Mouse (Mus musculus): ENCODE results near the gene Ssbp1. TPM values are rescaled to one million over a fixed set of nuclear protein-coding genes. Genes with fewer than 3 reads are reported as not detected.

The Ssbp1 gene
- total RNA-seq (2021) = 10 to 100 TPM; 25.1 to 25.2 TPM
- long read RNA-seq, experiment 1, full-length matches to known transcripts = 116 of 582 reads
- long read RNA-seq, experiment 1, partial matches to known transcripts = 459 of 582 reads
- long read RNA-seq, experiment 1, other reads (novel, unspliced or antisense) = 7 of 582 reads
- long read RNA-seq, experiment 2, full-length matches to known transcripts = 86 of 367 reads
- long read RNA-seq, experiment 2, partial matches to known transcripts = 273 of 367 reads
- long read RNA-seq, experiment 2, other reads (novel, unspliced or antisense) = 8 of 367 reads

DNA sequence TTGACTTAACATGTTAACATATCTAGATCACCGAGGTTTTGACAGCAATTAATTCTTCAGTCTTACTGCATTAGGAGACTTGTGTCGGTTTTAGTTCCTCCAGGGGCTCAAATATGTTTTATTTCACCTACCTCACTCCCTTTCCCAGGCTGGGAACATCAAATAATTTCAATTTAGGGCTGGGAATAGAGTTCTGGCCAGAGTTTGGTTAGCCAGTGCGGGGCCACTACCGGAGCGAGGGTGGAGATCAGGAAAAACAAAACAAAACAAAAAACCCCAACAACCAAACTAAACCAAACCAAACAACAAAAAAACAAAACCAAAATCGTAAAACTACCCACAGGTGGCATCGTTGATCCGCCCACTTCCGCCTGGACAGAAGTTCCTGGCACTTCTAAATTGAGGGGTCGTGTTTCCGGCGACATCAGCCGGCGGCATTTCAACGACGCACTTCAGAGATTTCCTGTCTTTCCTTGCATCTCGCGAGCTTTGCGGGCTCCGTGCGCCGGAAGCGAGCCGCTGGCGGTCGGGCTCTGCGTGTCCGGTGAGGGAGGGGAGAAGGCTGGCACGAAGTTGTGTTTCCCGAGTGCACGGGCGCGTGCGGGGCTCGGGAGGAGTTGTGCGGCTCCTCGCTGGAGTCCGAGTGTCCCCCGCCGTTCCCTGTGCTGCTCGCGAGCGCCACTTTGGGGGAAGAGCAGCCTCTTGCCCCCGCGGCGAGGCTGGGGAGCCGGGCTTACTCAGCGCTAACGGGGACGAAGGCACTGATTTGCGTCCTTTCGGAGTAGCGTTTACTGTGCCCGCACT, at the start of gene Ssbp1:
TSS of gene Ssbp1 (plus strand) at position 437 of the 804 bp plus-strand sequence.
- peak; percentile 89 for DNase-seq

DNA sequence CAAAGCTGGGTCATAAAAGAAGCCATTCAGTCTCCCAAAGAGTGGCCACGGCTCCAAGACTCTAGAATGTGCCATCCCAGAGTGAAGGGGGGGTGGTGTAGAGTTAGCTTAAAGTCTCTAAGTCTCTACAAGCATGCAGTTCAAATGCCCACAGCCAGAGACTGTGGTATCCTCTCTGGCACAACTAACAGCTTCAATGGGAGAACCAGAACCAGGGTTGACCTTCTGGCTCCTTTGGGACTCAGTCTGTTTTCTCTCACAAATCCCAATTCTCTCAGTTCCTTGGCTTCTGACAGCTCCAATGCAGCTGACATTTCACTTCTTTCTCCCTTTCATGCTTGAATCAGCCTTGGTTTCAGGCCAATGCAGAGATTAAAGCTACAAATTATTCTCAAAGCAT, 48.1 kb upstream of the Ssbp1 start:
- DNase-seq = no peak

DNA sequence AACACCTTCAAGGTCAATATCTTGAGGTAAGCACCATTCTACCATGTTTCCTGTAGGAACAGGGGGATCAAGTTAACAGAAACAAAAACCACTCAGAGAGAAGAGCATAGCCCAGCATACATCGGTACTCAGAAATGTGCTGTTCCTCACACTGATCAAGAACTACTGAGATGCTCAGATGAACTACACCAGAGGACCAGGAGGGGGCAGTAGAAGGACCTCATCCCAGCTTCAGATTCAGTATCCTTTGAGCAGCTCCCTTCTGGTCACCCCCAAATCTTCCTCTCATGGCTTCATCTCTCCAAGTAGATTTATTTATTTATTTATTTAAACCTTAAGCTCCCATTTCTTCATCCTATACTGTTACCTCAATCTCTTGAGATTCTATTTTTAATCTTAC, 47.4 kb upstream of the Ssbp1 start:
- DNase-seq = no peak

DNA sequence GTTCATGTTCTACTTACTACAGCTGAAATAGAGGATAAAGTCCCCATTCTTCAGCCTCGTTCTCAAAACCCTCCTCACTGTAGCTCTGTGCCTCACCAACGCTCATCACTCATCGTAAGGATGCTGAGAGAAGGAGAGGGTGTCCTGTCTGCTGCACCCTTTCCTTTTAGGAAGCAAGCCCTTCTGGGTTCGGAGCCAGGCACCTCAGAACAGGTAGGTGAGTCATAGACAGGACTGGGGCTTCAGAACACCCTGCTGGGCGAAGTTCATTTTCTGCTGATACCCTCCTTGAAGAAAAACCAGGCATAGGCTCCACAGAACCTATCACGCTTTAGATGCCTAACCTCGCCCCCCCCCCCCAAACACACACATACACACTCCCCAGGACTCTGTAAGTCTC, 43.7 kb upstream of the Ssbp1 start:
- DNase-seq = no peak

DNA sequence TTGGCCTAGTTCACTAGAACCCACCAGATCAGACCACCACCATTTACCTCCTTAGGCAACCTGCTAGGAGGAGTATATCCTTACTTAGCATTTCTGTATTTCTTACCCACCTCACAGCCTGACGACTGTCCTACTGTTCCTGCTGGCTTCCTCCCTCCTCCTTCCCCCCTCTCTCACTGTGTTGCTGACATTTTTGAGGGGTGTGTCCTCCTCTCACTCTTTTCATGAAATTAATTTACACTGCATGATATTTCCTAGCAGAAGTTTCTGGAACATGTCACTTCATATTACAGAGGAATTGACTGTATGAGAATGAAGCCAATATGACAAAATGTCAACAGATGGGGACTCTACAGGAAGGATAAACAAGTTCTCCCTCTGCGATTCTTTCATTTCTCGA, 42.5 kb upstream of the Ssbp1 start:
- no peak for DNase-seq

DNA sequence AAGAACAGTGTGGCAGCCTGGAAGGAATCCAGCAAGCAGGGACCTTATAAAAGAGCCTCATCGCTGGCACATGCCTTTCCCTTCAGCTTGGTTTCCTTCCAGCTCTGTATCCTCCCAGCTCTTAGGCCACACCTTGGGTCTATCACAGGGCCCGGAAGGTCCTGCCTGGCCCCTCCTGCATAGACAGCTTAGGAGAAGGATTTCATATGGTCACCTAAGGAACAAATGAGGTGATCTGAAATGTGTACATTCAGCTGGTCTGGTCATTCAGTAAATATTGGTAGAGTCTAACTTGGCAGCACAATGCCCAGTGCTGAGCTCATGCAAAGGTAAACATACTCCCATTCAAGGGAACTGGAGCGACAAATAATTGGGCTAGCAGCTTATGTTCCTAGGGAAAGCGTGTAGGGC, 41.6 kb upstream of the Ssbp1 start:
- no peak for DNase-seq

DNA sequence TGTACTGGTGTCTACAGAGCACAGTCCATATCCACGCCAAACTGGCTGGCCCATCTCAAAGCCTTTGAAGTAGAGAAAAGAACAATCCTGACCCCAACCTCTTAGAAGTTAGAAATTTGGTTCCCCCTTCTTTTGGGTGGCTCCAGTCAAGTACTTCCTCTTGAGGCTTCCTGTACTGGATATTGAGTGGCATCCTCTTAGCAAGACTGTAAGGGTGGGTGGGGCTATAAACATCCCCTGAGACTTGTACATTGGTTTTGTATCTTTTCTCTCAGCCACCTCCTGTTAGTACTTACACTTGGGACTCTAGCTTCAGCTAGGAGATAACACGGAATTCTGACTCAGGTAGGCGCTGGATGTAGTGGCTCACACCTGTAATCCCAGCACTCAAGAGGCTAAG, 40.9 kb upstream of the Ssbp1 start:
- DNase-seq = no peak

DNA sequence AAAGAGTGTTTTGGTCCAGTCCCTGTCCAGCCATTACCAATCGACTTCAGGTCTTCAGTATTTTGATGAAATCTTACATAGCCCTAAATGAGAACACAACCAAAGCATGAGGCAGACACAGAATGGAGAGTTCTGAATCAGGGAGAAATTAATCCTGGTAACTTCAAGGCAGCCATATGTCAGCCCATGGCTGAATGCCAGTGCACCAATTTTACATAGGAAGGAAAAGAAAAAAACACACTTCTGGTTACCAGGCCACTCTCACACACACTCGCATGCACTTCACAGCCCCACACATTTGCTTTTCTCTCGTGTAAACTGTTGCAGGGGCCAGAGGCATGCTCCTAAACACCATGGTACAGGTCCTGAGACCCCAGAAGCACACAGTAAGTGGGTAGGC, 40.3 kb upstream of the Ssbp1 start:
- no peak for DNase-seq

DNA sequence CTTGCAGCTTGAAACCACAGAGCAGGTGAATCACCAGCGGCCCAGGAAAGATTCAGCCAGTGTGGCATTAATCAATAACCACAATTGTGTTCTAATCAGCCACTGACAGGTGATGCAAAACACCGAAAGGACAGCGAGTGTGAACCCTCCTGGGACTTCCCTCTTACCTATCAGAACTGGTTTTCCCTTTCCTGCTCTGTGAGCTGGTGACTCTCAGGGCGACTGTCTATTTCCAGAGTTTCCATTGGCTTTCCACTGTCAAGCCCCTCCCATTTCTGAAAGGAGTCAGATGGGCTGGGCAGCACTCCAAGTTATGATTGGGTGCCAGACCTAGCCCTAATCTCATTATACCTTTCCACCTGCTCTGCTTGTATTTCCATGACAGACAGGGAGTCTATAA, 39.8 kb upstream of the Ssbp1 start:
- DNase-seq = no peak

DNA sequence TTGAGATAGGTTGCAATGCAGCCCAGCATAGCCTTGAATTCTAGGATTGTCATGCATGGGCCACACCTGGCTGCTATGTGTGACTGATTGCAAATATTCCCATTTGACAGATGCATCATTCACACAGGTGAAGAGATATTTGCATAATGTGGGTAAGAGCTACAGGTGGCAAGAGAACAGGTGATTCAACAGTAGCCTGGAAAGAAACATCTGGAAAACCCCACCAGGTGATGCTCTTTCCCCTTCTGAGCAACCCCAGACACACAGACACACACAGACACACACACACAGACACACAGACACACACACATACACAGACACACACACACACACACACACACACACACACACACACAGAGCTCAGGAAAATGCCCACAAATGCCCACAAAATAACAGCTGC, 39.3 kb upstream of the Ssbp1 start:
- DNase-seq = no peak

DNA sequence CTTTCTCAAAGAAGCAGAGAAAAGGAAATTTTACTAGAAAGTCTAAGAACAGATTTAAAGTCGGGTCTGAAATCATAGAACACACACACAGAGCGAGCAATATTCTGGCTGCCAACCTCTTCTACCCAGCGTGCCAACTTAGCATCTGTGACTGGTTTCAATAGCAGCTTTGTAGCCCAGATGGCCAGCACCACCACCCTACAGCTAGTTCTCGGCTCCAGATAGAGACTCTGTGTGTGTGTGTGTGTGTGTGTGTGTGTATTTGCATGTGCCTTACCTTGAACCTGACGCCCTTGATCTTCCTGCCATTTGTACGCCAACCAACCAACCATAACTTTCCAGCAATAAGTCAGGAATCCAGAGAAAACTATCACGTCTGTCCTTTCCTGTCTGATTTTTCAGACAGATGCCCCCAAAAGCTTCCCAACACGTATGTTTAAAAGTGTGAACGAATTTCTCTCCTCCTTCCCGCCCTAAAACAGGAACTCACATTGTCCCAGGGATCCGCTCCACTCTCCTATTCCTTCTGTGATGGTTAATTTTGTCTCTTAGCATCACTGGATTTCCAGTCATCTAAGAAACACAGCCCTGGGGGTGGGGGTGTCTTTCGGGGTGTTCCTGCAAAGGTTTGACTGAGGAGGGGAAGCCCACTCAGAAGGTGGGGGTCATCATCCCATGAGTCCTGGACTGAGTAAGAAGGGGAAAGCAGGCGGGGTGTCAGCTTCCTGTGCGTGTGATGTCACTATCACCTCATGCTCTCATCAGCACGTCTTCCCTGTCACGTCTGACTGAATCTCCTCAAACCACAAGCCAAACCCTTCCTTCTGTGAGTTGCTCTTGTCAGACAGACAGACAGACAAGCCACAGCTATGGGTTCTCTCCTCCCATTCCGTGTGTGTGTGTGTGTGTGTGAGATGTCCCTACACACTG, 38.5 kb upstream of the Ssbp1 start:
- DNase-seq = no peak

DNA sequence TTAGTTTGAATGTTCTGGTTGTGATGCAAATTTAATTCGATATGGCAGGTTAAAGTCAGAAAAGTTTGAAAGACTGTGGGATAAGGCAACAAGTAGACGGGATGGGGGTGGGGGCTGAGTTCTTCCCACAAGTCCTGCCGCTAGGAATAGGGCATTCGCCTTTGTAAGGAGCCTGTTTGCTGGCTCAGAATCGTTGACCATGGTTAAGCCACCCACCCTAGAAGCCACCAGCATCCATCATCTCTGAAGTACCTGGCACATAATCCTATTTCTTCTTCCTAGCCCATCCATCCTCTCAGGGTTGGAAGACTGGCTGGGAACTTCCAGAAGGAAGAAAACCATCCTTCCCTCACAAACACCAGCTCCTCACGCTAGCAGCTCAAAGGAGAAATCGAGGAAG, 36.5 kb upstream of the Ssbp1 start:
- no peak for DNase-seq

DNA sequence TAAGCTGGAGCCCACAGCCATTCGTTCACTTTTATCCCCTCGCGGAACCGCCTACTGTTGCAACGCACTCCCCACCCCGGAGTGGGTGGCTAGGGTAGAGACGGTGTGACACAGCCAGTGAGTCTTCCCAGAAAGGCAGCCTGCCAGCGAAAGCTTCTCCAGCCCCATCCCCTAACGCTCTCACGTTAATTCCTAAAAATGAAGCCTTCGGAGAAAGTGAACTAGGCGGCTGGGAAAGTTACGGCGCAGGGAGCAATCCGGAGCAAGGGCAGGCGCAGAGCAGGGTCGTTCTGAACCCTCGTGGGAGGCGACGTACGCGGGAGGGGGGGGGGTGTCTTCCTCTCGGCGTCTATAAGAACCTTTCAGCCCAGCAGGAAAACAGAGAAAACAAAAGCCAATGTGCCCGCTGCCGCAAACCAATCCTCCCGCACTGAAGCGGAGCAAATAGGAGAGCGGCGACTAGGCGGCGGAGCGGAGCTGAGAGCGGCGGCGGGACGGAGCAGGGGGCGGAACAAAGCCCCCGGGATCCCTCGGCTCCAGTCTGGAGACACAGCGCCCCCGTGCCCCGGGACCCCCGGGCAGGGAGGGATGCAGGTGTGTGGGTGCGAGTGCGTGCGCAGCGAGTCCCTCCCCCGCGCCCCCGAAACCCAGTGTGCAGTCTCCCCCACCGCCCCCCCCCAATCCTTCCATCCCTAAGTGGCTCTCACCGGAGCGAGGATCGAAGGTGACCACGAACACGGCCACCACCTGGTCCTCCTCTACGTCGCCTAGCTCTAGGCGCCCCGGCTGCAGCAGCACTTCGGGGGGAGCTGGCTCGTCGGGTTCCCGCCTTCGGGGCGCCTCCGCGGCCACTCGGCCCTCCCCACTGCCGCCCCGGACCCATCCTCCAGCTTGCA, 35.8 kb upstream of the Ssbp1 start:
- peak; percentile 20 for DNase-seq

DNA sequence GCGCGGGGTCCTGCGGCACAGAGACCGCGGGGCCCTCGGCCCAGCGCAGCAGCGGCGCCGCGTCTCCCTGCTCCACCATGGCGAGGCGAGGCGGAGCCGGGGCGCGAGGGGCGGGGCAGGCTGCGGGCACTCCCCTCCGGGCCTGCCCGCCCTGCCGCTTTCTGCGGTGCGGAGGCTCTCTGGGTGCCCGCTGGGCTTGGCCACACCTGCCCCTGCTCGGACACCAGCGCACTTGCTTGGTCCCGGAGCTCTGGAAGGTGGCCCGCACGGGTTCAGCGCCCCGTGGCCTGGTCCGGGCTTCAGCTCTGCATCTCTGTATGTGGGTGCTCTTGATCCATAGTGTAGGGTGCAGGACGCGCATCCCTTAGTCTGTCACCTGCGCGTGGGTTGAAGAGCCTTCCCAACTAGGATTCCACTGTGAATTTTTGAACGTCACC, 35.1 kb upstream of the Ssbp1 start, which contains the start of gene E330009J07Rik:
TSS of gene E330009J07Rik (minus strand) at position 89 of the 437 bp plus-strand sequence.
- peak; percentile 72 for DNase-seq

DNA sequence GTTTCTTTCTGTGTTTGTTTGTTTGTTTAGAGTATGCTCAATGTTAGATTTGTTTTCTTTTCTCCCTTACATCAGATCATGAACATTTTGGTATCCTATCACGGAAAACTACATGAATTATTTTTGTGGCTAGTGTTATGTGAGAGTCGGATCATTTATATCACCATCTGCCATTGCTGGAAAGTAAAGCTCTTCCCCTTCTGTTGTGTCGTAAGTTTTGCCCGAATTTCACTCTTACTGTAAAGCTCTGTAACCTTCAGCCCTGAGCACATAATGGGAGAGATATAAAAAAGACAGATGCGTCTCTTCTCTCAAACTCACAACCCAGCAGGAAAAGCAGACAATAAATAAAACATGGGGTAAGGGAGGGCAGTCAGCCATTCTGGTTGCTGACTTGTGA, 32.2 kb upstream of the Ssbp1 start, which contains the start of gene Wee2:
TSS of gene Wee2 (plus strand) at position 153 of the 400 bp plus-strand sequence.
- no peak for DNase-seq

DNA sequence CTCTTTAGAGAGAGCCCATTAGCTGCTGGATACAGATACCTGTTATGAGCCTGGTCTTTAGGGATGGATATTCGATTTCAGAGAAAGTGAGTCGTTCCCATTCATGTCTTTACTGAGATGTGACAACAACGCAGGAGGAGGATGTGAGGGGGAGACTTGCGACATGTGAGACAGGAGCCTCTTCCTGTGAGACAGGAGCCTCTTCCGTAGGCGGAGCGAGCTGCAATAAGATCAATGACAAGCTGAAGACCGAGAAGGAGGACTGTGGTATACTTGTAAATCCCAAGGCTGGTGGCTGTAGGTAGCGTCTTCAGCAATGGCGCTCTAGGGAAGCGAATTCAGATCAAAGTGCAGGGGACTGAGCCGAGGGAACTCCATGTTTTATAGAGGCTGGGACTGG, 31.4 kb upstream of the Ssbp1 start:
- no peak for DNase-seq

DNA sequence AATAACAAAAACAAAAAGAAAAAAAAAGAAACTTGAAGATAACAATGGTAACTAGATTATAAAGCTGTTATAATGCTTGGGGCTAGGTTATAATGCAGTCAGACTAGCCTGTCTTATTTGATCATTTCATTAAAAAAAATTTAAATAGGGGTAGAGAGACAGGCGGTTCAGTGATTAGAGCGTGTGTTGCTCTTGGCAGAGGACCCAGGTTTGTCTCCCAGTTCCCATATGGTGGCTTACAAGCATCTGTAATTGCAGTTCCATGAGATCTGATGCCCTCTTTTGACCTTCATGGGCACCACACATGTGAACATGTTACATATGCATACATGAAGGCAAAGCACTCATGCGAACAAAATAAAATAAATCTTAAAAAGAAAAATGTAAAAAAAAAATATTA, 29.9 kb upstream of the Ssbp1 start:
- DNase-seq = no peak

DNA sequence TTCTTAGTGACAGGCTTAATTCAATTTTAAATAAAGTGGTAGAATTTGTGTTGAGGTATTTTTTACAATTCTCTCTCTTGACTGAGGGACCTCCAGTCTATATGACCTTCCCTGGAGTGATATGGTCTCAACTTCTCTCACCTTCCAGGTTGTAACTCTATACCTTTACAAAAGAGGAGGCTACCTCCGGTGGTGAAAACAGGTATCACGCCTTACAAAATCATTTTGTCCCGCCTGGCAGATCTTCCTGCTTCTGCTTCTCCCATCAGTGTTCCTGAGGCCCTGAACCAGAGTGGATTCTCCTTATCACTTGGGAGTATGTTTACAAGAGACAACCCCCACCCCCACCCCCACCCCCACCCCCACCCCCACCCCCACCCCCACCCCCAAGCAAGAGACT, 29.4 kb upstream of the Ssbp1 start:
- DNase-seq = no peak

DNA sequence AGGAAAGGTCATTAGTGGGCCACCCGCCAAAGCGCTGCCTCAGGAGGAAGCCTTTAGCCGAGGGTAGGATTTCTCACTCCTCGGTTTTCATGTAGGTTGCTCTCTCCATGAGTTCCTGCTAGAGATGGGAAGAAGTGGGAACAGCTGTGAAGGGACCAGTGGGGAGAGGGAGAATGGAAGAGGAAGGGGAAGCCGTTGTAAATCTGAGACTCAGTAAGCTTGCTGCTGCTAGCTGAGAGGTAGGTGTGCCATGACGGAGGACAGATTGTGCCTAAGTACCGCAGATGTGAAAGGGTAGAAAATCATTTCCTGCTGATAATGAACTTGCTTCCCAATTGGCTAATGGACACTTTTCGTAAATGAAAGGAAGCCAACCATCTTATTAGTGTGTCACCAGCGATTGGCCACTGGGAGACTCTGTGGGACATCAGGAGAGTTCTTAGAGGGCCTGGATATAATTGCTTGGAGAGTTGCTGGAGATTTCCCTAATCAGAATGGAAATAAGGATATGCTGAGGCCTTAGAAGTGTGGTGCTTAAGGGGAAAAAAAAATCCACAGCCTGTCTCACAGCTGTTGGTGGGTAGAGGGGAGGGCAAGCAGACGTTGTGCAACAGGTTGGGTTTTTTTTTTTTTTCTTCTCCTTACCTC, 27.7 kb upstream of the Ssbp1 start:
- DNase-seq = no peak

DNA sequence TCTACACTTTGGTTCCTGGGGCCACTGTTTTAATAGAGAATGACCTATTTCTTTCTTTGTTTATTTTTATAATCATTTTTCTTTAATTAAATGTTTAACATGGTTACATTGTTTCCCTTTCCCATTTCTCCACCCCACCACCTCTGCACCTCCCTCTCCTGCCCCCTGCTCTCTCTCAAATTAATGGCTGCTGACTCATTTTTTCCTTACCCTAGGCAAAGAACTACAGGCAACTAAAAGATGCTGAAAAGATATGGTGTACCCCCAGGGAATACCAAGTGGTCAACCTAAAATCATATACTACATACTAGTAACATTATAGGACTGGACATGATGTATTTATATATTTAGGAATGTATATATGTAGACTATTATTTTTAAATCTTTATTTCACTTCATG, 22.5 kb upstream of the Ssbp1 start:
- DNase-seq = no peak

All from gastrocnemius, postnatal 25 days (tissue).